Mouse (Mus musculus) myocyte (in vitro differentiated cells): ENCODE data around the gene Gpm6b.

Experiments
- CEBPB ChIP-seq: IDR thresholded peaks from 2 replicates; pipeline ENCODE4 v1.6.1; 2011; ENCODE audit warnings: mild to moderate bottlenecking, moderate library complexity; ENCODE audit not compliant: poor library complexity, insufficient read depth, severe bottlenecking
- E2F4 ChIP-seq: IDR thresholded peaks from one replicate; pipeline ENCODE4 v1.6.1; 2011; ENCODE audit warnings: mild to moderate bottlenecking, control low read depth, moderate library complexity; ENCODE audit not compliant: insufficient read depth
- MAX ChIP-seq: IDR thresholded peaks from one replicate; pipeline ENCODE4 v1.6.1; 2011; ENCODE audit warnings: low read depth, mild to moderate bottlenecking, control low read depth
- MYOD1 ChIP-seq, 3 experiments: IDR thresholded peaks; one replicate each; pipeline ENCODE4 v1.6.1; 2011; ENCODE audit warnings: control low read depth in 2 of 3, low read depth in 2 of 3, mild to moderate bottlenecking in 2 of 3, moderate library complexity in 1 of 3; ENCODE audit not compliant: insufficient read length in 2 of 3, control insufficient read depth in 1 of 3
- MYOG ChIP-seq, 3 experiments: IDR thresholded peaks; one replicate each; pipeline ENCODE4 v1.6.1; 2011; ENCODE audit warnings: control low read depth in 2 of 3, low read depth in 2 of 3, mild to moderate bottlenecking in 2 of 3; ENCODE audit not compliant: insufficient read length in 2 of 3, control insufficient read depth in 1 of 3, insufficient read depth in 1 of 3
- POLR2A ChIP-seq: IDR thresholded peaks from one replicate; pipeline ENCODE4 v1.6.1; 2011; ENCODE audit warnings: low read depth, mild to moderate bottlenecking, control low read depth, moderate library complexity; ENCODE audit not compliant: insufficient read length
- POLR2AphosphoS2 ChIP-seq: IDR thresholded peaks from one replicate; pipeline ENCODE4 v1.6.1; 2011; ENCODE audit warnings: low read depth, control low read depth; ENCODE audit not compliant: insufficient read length
- REST ChIP-seq: IDR thresholded peaks from one replicate; pipeline ENCODE4 v1.6.1; 2011; ENCODE audit warnings: mild to moderate bottlenecking, control low read depth, moderate library complexity; ENCODE audit not compliant: insufficient read depth, insufficient read length
- TCF12 ChIP-seq: IDR thresholded peaks from one replicate; pipeline ENCODE4 v1.6.1; 2011; ENCODE audit warnings: mild to moderate bottlenecking, control low read depth; ENCODE audit not compliant: poor library complexity, insufficient read depth, severe bottlenecking
- USF1 ChIP-seq: IDR thresholded peaks from one replicate; pipeline ENCODE4 v1.6.1; 2011; ENCODE audit warnings: low read depth, mild to moderate bottlenecking, control low read depth, moderate library complexity

- no peak for TF ChIP-seq POLR2A
- TF ChIP-seq MYOD1 (IDR thresholded peaks at IDR 0.05; ENCODE audit: control insufficient read depth in 1 of 3, insufficient read length in 2 of 3, low read depth in 2 of 3): no peak
- TF ChIP-seq POLR2AphosphoS2: no peak
- no peak for TF ChIP-seq E2F4
- no peak for TF ChIP-seq REST
- TF ChIP-seq TCF12: no peak
- TF ChIP-seq CEBPB: no peak
- TF ChIP-seq MAX: no peak
- no peak for TF ChIP-seq USF1
- no peak for TF ChIP-seq MYOG (IDR thresholded peaks at IDR 0.05; ENCODE audit: control insufficient read depth in 1 of 3, insufficient read depth in 1 of 3, insufficient read length in 2 of 3, low read depth in 2 of 3)
Measured at GRCm38 (mm10) chrX:166383606-166384005, 144.9 kb downstream of the Gpm6b start.
